Mouse (Mus musculus): Measurements from ENCODE around the gene Slc10a7. TPM values are rescaled to one million over a fixed set of nuclear protein-coding genes. Genes with fewer than 3 reads are reported as not detected.

The Slc10a7 gene
- total and polyA plus RNA-seq, 3 experiments: 13.7 to 27.3 TPM; not detected in 1

- peak; percentile 66 for DNase-seq (ENCODE audit: low read depth, low spot score)
- Histone ChIP-seq H3K27ac (ENCODE audit: control insufficient read depth, low read depth, low read length) (no peak overlapping the region), H3K9me3 (replicated peaks; ENCODE audit: insufficient read depth, low read length) (no peaks in the 10 kb centered on the region), H3K79me2 (ENCODE audit: control insufficient read depth, insufficient read depth, low read length, poor library complexity) (no peaks in the 10 kb centered on the region), H3K36me3 (ENCODE audit: control insufficient read depth in 1 of 2, insufficient read depth in 2 of 2, low read length in 2 of 2) (peaks cover 0 to 4% of the 10 kb centered on the region in 2 experiments; a peak in 3 of 4 replicates), H3K27me3 (ENCODE audit: control insufficient read depth in 1 of 2, insufficient read depth in 2 of 2, low read length in 2 of 2) (no peaks in the 10 kb centered on the region), H3K9ac (ENCODE audit: control insufficient read depth, low read depth, low read length, poor library complexity, severe bottlenecking) (no peak overlapping the region), H3K4me3 (ENCODE audit: control insufficient read depth in 1 of 2, insufficient read depth in 1 of 2, low read depth in 2 of 2, low read length in 2 of 2) (no peak overlapping the region), H3K4me1 (ENCODE audit: control insufficient read depth in 1 of 2, insufficient read depth in 2 of 2, low read length in 2 of 2) (peaks cover 0 to 4% of the 10 kb centered on the region in 2 experiments; a peak in 2 of 4 replicates)
- TF ChIP-seq HCFC1 (IDR thresholded peaks at IDR 0.05; ENCODE audit: low read depth, low read length): peak; percentile 37; the same call in 1 of the 2 replicates
- TF ChIP-seq MAFK (IDR thresholded peaks at IDR 0.05; ENCODE audit: borderline replicate concordance, low read depth, low read length): no peak
- TF ChIP-seq NELFE (IDR thresholded peaks at IDR 0.05; ENCODE audit: low read depth, low read length): no peak
- TF ChIP-seq ELF1 (IDR thresholded peaks at IDR 0.05; ENCODE audit: low read depth, low read length): peak; percentile 68; the same call in 1 of the 2 replicates
- TF ChIP-seq ZNF384 (IDR thresholded peaks at IDR 0.05; ENCODE audit: low read depth, low read length): no peak
- TF ChIP-seq ZC3H11A (IDR thresholded peaks at IDR 0.05; ENCODE audit: low read depth, low read length): no peak
- TF ChIP-seq ZKSCAN1 (IDR thresholded peaks at IDR 0.05; ENCODE audit: low read depth, low read length): no peak
Measured at GRCm38 (mm10) chr8:78623972-78624371, 114.8 kb downstream of the Slc10a7 start.

- no peaks in the 10 kb centered on the region for H3K27me3 ChIP-seq (ENCODE audit: control insufficient read depth in 1 of 2, insufficient read depth in 2 of 2, low read length in 2 of 2)
- H3K9ac ChIP-seq (ENCODE audit: control insufficient read depth, low read depth, low read length, poor library complexity, severe bottlenecking): no peak overlapping the region
- no peak for DNase-seq (ENCODE audit: low read depth, low spot score)
- TF ChIP-seq TAL1 (IDR thresholded peaks at IDR 0.05; ENCODE audit: low read length) (no peak), USF1 (IDR thresholded peaks at IDR 0.05; ENCODE audit: low read depth, low read length) (no peak), EP300 (IDR thresholded peaks at IDR 0.05; ENCODE audit: low read depth in 1 of 2, low read length in 2 of 2) (no peak), GABPA (IDR thresholded peaks at IDR 0.05; ENCODE audit: low read depth, low read length) (no peak)
- no peaks in the 10 kb centered on the region for H3K9me3 ChIP-seq (replicated peaks; ENCODE audit: insufficient read depth, low read length)
- H3K27ac ChIP-seq (ENCODE audit: control insufficient read depth, low read depth, low read length): no peak overlapping the region
- peaks cover 0 to 4% of the 10 kb centered on the region in 2 experiments; a peak in 3 of 4 replicates for H3K36me3 ChIP-seq (ENCODE audit: control insufficient read depth in 1 of 2, insufficient read depth in 2 of 2, low read length in 2 of 2)
- no peaks in the 10 kb centered on the region for H3K79me2 ChIP-seq (ENCODE audit: control insufficient read depth, insufficient read depth, low read length, poor library complexity)
- no peak overlapping the region for H3K4me3 ChIP-seq (ENCODE audit: control insufficient read depth in 1 of 2, insufficient read depth in 1 of 2, low read depth in 2 of 2, low read length in 2 of 2)
- peaks cover 0 to 4% of the 10 kb centered on the region in 2 experiments; a peak in 2 of 4 replicates for H3K4me1 ChIP-seq (ENCODE audit: control insufficient read depth in 1 of 2, insufficient read depth in 2 of 2, low read length in 2 of 2)
Measured at GRCm38 (mm10) chr8:78624738-78625442, 115.7 kb downstream of the Slc10a7 start.

- peaks cover 0 to 4% of the 10 kb centered on the region in 2 experiments; a peak in 3 of 4 replicates for H3K36me3 ChIP-seq (ENCODE audit: control insufficient read depth in 1 of 2, insufficient read depth in 2 of 2, low read length in 2 of 2)
- H3K27me3 ChIP-seq (ENCODE audit: control insufficient read depth in 1 of 2, insufficient read depth in 2 of 2, low read length in 2 of 2): no peaks in the 10 kb centered on the region
- H3K79me2 ChIP-seq (ENCODE audit: control insufficient read depth, insufficient read depth, low read length, poor library complexity): no peaks in the 10 kb centered on the region
- H3K27ac ChIP-seq (ENCODE audit: control insufficient read depth, low read depth, low read length): no peak overlapping the region
- peaks cover 0 to 4% of the 10 kb centered on the region in 2 experiments; a peak in 2 of 4 replicates for H3K4me1 ChIP-seq (ENCODE audit: control insufficient read depth in 1 of 2, insufficient read depth in 2 of 2, low read length in 2 of 2)
- peak; percentile 24 for DNase-seq (ENCODE audit: low read depth, low spot score)
- no peak for TF ChIP-seq MYC (IDR thresholded peaks at IDR 0.05; ENCODE audit: low read depth, low read length)
- no peak for TF ChIP-seq ELF1 (IDR thresholded peaks at IDR 0.05; ENCODE audit: low read depth, low read length)
- no peak for TF ChIP-seq CHD2 (IDR thresholded peaks at IDR 0.05; ENCODE audit: low read length)
- TF ChIP-seq TCF12 (IDR thresholded peaks at IDR 0.05; ENCODE audit: low read depth, low read length): no peak
- TF ChIP-seq TBP (IDR thresholded peaks at IDR 0.05; ENCODE audit: low read depth, low read length): no peak
- no peak for TF ChIP-seq POLR2A (IDR thresholded peaks at IDR 0.05; ENCODE audit: control insufficient read depth in 1 of 2, insufficient read depth in 1 of 2, low read depth in 1 of 2, low read length in 2 of 2, poor library complexity in 1 of 2)
- no peak for TF ChIP-seq EP300 (IDR thresholded peaks at IDR 0.05; ENCODE audit: low read depth in 1 of 2, low read length in 2 of 2)
- TF ChIP-seq GATA1 (IDR thresholded peaks at IDR 0.05; ENCODE audit: low read depth, low read length): no peak
- no peak for TF ChIP-seq MXI1 (IDR thresholded peaks at IDR 0.05; ENCODE audit: low read depth, low read length)
- no peak for TF ChIP-seq TAL1 (IDR thresholded peaks at IDR 0.05; ENCODE audit: low read length)
- TF ChIP-seq RCOR1 (IDR thresholded peaks at IDR 0.05; ENCODE audit: low read depth, low read length): no peak
- TF ChIP-seq KAT2A (conservative IDR thresholded peaks at IDR 0.05; ENCODE audit: low read depth, low read length): no peak
- TF ChIP-seq USF1 (IDR thresholded peaks at IDR 0.05; ENCODE audit: low read depth, low read length): no peak
- TF ChIP-seq MAFK (IDR thresholded peaks at IDR 0.05; ENCODE audit: borderline replicate concordance, low read depth, low read length): no peak
- TF ChIP-seq GABPA (IDR thresholded peaks at IDR 0.05; ENCODE audit: low read depth, low read length): no peak
- TF ChIP-seq MAZ (IDR thresholded peaks at IDR 0.05; ENCODE audit: low read depth, low read length): no peak
- no peak for TF ChIP-seq RAD21 (IDR thresholded peaks at IDR 0.05; ENCODE audit: low read depth, low read length)
- no peak for TF ChIP-seq USF2 (IDR thresholded peaks at IDR 0.05; ENCODE audit: borderline replicate concordance in 1 of 2, insufficient read depth in 1 of 2, low read depth in 1 of 2, low read length in 2 of 2)
- no peaks in the 10 kb centered on the region for H3K9me3 ChIP-seq (replicated peaks; ENCODE audit: insufficient read depth, low read length)
- H3K9ac ChIP-seq (ENCODE audit: control insufficient read depth, low read depth, low read length, poor library complexity, severe bottlenecking): no peak overlapping the region
- no peak overlapping the region for H3K4me3 ChIP-seq (ENCODE audit: control insufficient read depth in 1 of 2, insufficient read depth in 1 of 2, low read depth in 2 of 2, low read length in 2 of 2)
Measured at GRCm38 (mm10) chr8:78626632-78627031, 117.5 kb downstream of the Slc10a7 start.

Measured in MEL (cell line).